ENCODE assay signal across 9 mouse cellular contexts in genomic region chr1:75217893-75218226, GRCm38 (mm10). TPM values are rescaled to one million over a fixed set of nuclear protein-coding genes. Genes with fewer than 3 reads are reported as not detected.
A peak's percentile ranks its signal among the peaks of the same experiment; 100 is the strongest.
DNase-seq lines count a peak whose midpoint lies in the region; ATAC-seq and TF ChIP-seq lines count a peak whose summit lies in the region.
"Had no signal": no experiment of that assay in that cellular context is flagged by ENCODE, and none has a peak within 500 bp of the region (broad histone marks: within the 10 kb centered on the region; RNA-seq: fewer than 3 reads in every experiment).

No protein-coding gene starts in this region.

- peak overlapping the region; percentile 52 to 63; a peak in 3 of 4 replicates for H3K4me3 ChIP-seq in heart, embryonic 14.5 days (ENCODE audit: control insufficient read depth in 1 of 2, insufficient read depth in 1 of 2, low read depth in 1 of 2, low read length in 2 of 2)
- peak overlapping the region; percentile 70 to 97 for H3K4me3 ChIP-seq in ES-E14 (ENCODE audit: insufficient read depth in 1 of 2, low read depth in 1 of 2, low read length in 2 of 2, poor library complexity in 1 of 2, severe bottlenecking in 1 of 2)
- H3K4me3 ChIP-seq in forebrain, embryonic 13.5 days, result peak overlapping the region; percentile 54
- H3K4me3 ChIP-seq in liver, embryonic 16.5 days (ENCODE audit: low read depth, low read length), result peak overlapping the region; percentile 83

- H3K27me3 ChIP-seq in heart, embryonic 14.5 days (ENCODE audit: control insufficient read depth, insufficient read depth, low read length), result peaks cover 29% of the 10 kb centered on the region
- H3K27me3 ChIP-seq in forebrain, embryonic 13.5 days, result peaks cover 73% of the 10 kb centered on the region
- peaks cover 14% of the 10 kb centered on the region for H3K27me3 ChIP-seq in liver, embryonic 16.5 days (ENCODE audit: control insufficient read depth, insufficient read depth, low read depth, low read length)

- no peak overlapping the region for H3K27ac ChIP-seq in heart, embryonic 14.5 days (replicated peaks in 1 of 2; ENCODE audit: control insufficient read depth in 1 of 2, insufficient read depth in 1 of 2, low read depth in 2 of 2, low read length in 2 of 2)
- no peak overlapping the region for H3K27ac ChIP-seq in ES-E14 (ENCODE audit: insufficient read depth, low read depth, low read length, poor library complexity, severe bottlenecking)
- H3K27ac ChIP-seq in forebrain, embryonic 13.5 days, result peak overlapping the region; percentile 20; the same call in 1 of the 2 replicates
- H3K27ac ChIP-seq in liver, embryonic 16.5 days (ENCODE audit: low read length), result peak overlapping the region; percentile 97

- H3K36me3 ChIP-seq in heart, embryonic 14.5 days (ENCODE audit: control insufficient read depth, insufficient read depth, low read length), result peaks cover 34% of the 10 kb centered on the region
- peaks cover 39% of the 10 kb centered on the region for H3K36me3 ChIP-seq in ES-E14 (ENCODE audit: control insufficient read depth, insufficient read depth, low read length, poor library complexity, severe bottlenecking)
- peaks cover 34% of the 10 kb centered on the region for H3K36me3 ChIP-seq in forebrain, embryonic 13.5 days (ENCODE audit: poor library complexity, severe bottlenecking)
- H3K36me3 ChIP-seq in liver, embryonic 16.5 days (ENCODE audit: control insufficient read depth, insufficient read depth), result peaks cover 41% of the 10 kb centered on the region

- H3K9ac ChIP-seq in heart, embryonic 14.5 days (ENCODE audit: low read length), result peak overlapping the region; percentile 77
- H3K9ac ChIP-seq in ES-E14 (ENCODE audit: insufficient read depth, low read depth, low read length, poor library complexity, severe bottlenecking), result peak overlapping the region; percentile 74
- H3K9ac ChIP-seq in forebrain, embryonic 13.5 days, result peak overlapping the region; percentile 65; the same call in 1 of the 2 replicates
- H3K9ac ChIP-seq in liver, embryonic 16.5 days (ENCODE audit: low read depth, low read length), result peak overlapping the region; percentile 87

- no peaks in the 10 kb centered on the region for H3K9me3 ChIP-seq in heart, embryonic 14.5 days (ENCODE audit: control insufficient read depth, low read length)
- H3K9me3 ChIP-seq in ES-E14 (ENCODE audit: control insufficient read depth, insufficient read depth, low read depth, low read length), result no peaks in the 10 kb centered on the region
- H3K9me3 ChIP-seq in forebrain, embryonic 13.5 days (replicated peaks), result no peaks in the 10 kb centered on the region
- no peaks in the 10 kb centered on the region for H3K9me3 ChIP-seq in liver, embryonic 16.5 days (replicated peaks; ENCODE audit: control insufficient read depth, low read length)

- no peak for DNase-seq in heart, postnatal 36 days
- DNase-seq in ES-E14 (ENCODE audit: low read depth, low spot score), result no peak
- DNase-seq in gastrocnemius, adult 18-20 months (ENCODE audit: low spot score), result no peak
- no peak for DNase-seq in layer of hippocampus, adult 9-11 months

- in situ Hi-C loops in ES-E14 (cut with MboI; ENCODE audit: low sequenced_read_pairs in 2 of 2, unreplicated experiment in 2 of 2), result no loop called here

- 3% methylated on average over 6 of the region's 6 CpGs for WGBS in heart, embryonic 14.5 days
- WGBS in forebrain, embryonic 13.5 days, result 5% methylated on average over 6 of the region's 6 CpGs
- 1% methylated on average over 6 of the region's 6 CpGs for WGBS in liver, embryonic 16.5 days (ENCODE audit: insufficient replicate concordance)

- peaks cover 4 to 9% of the 10 kb centered on the region in 2 experiments for H3K4me1 ChIP-seq in heart, embryonic 14.5 days (ENCODE audit: control insufficient read depth in 2 of 2, insufficient read depth in 2 of 2, low read length in 2 of 2)
- H3K4me1 ChIP-seq in ES-E14 (ENCODE audit: control insufficient read depth in 2 of 2, insufficient read depth in 2 of 2, low read length in 2 of 2, poor library complexity in 1 of 2), result peaks cover 13 to 27% of the 10 kb centered on the region in 2 experiments
- H3K4me1 ChIP-seq in forebrain, embryonic 13.5 days, result peaks cover 23% of the 10 kb centered on the region
- H3K4me1 ChIP-seq in liver, embryonic 16.5 days (ENCODE audit: control insufficient read depth, low read depth, low read length), result peaks cover 59% of the 10 kb centered on the region

- intact Hi-C loops in heart, postnatal 36 days (cut with DNase I), result no loop called here

- no peak for ATAC-seq in heart, embryonic 14.5 days (ENCODE audit: insufficient number of reproducible peaks, insufficient read depth, low FRiP score, low read depth)
- ATAC-seq in forebrain, embryonic 13.5 days, result no peak
- no peak for ATAC-seq in liver, embryonic 16.5 days (ENCODE audit: low read depth)
- no peak for ATAC-seq in megakaryocyte progenitor cell, adult 5-6 weeks (replicated peaks; ENCODE audit: poor library complexity)

- H3K4me2 ChIP-seq in heart, embryonic 14.5 days (ENCODE audit: low read length), result peak overlapping the region; percentile 88
- peak overlapping the region; percentile 91 for H3K4me2 ChIP-seq in forebrain, embryonic 13.5 days
- H3K4me2 ChIP-seq in liver, embryonic 16.5 days (ENCODE audit: low read depth, low read length), result peak overlapping the region; percentile 97

TF ChIP-seq in ES-E14, 5 proteins besides CTCF, POLR2A, EP300 and RAD21:
- no peak for TF ChIP-seq ZC3H11A (IDR thresholded peaks at IDR 0.05; ENCODE audit: borderline replicate concordance, low read depth, low read length)
- TF ChIP-seq MAFK (IDR thresholded peaks at IDR 0.05; ENCODE audit: insufficient read depth, low read depth, low read length), result no peak
- TF ChIP-seq HCFC1 (IDR thresholded peaks at IDR 0.05; ENCODE audit: borderline replicate concordance, insufficient read depth, low read length), result no peak

RNA-seq across cellular contexts. Expression of gene Tuba4a, which starts 1.8 kb away (rescaled TPM):
- 24.6 and 34.3 TPM in 2 replicates for polyA plus RNA-seq in heart, embryonic 14.5 days (2014; fragmentation: Nextera tagmentation; extraction: Ambion mirVana)
- total RNA-seq in heart, postnatal 36 days (2021), result 100 to 1,000 TPM; 778 to 837 TPM
- total RNA-seq in ES-E14 (2012; rRNA removed), result 110 and 124 TPM in 2 replicates
- polyA plus RNA-seq in forebrain, embryonic 13.5 days (2015; fragmentation: Nextera tagmentation; extraction: Ambion mirVana), result 15.3 and 16.6 TPM in 2 replicates
- polyA plus RNA-seq in liver, embryonic 16.5 days (2015; fragmentation: Nextera tagmentation; extraction: Ambion mirVana), result 336 and 355 TPM in 2 replicates
- 1,000 to 10,000 TPM; 1,120 to 1,226 TPM for total RNA-seq in gastrocnemius, adult 18-20 months (2021)
- 777 and 847 TPM in 2 replicates for total RNA-seq in megakaryocyte progenitor cell, adult 5-6 weeks (2015)
- 369 and 385 TPM in 2 replicates for total RNA-seq in megakaryocyte progenitor cell, adult 5-6 weeks (2017)

RNA-seq across cellular contexts. Expression of gene Stk16, which starts 7.2 kb away (rescaled TPM):
- polyA plus RNA-seq in heart, embryonic 14.5 days (2014; fragmentation: Nextera tagmentation; extraction: Ambion mirVana), result 81.9 and 86.2 TPM in 2 replicates
- 10 to 100 TPM; 38.1 to 41.0 TPM for total RNA-seq in heart, postnatal 36 days (2021)
- total RNA-seq in ES-E14 (2012; rRNA removed), result 63.6 and 103 TPM in 2 replicates
- 143 and 157 TPM in 2 replicates for polyA plus RNA-seq in forebrain, embryonic 13.5 days (2015; fragmentation: Nextera tagmentation; extraction: Ambion mirVana)
- polyA plus RNA-seq in liver, embryonic 16.5 days (2015; fragmentation: Nextera tagmentation; extraction: Ambion mirVana), result 73.3 and 73.4 TPM in 2 replicates
- total RNA-seq in gastrocnemius, adult 18-20 months (2021), result 10 to 100 TPM; 18.7 to 23.3 TPM
- 208 and 214 TPM in 2 replicates for total RNA-seq in megakaryocyte progenitor cell, adult 5-6 weeks (2015)
- 135 and 187 TPM in 2 replicates for total RNA-seq in megakaryocyte progenitor cell, adult 5-6 weeks (2017)

RNA-seq across cellular contexts. Expression of gene Glb1l, which starts 7.2 kb away (rescaled TPM):
- polyA plus RNA-seq in heart, embryonic 14.5 days (2014; fragmentation: Nextera tagmentation; extraction: Ambion mirVana), result 7.2 and 8.4 TPM in 2 replicates
- 1 to 10 TPM; 2.5 to 4.0 TPM for total RNA-seq in heart, postnatal 36 days (2021)
- total RNA-seq in ES-E14 (2012; rRNA removed), result 5.8 and 7.6 TPM in 2 replicates
- polyA plus RNA-seq in forebrain, embryonic 13.5 days (2015; fragmentation: Nextera tagmentation; extraction: Ambion mirVana), result 14.6 and 21.1 TPM in 2 replicates
- 3.7 and 3.9 TPM in 2 replicates for polyA plus RNA-seq in liver, embryonic 16.5 days (2015; fragmentation: Nextera tagmentation; extraction: Ambion mirVana)
- total RNA-seq in gastrocnemius, adult 18-20 months (2021), result 1 to 10 TPM in 1 of 2 experiments, under 1 TPM in 1; 0.88 to 1.5 TPM
- total RNA-seq in megakaryocyte progenitor cell, adult 5-6 weeks (2015), result 24.2 and 31.9 TPM in 2 replicates
- total RNA-seq in megakaryocyte progenitor cell, adult 5-6 weeks (2017), result 12.3 and 13.7 TPM in 2 replicates

RNA-seq across cellular contexts. Expression of gene A630095N17Rik, which starts 14.0 kb away (rescaled TPM):
- polyA plus RNA-seq in heart, embryonic 14.5 days (2014; fragmentation: Nextera tagmentation; extraction: Ambion mirVana), result not detected in 2 replicates
- total RNA-seq in heart, postnatal 36 days (2021), result not detected
- not detected in 2 replicates for total RNA-seq in ES-E14 (2012; rRNA removed)
- polyA plus RNA-seq in forebrain, embryonic 13.5 days (2015; fragmentation: Nextera tagmentation; extraction: Ambion mirVana), result not detected in 2 replicates
- polyA plus RNA-seq in liver, embryonic 16.5 days (2015; fragmentation: Nextera tagmentation; extraction: Ambion mirVana), result 0.25 TPM in 1 of 2 replicates, not detected in the other
- not detected for total RNA-seq in gastrocnemius, adult 18-20 months (2021)
- total RNA-seq in megakaryocyte progenitor cell, adult 5-6 weeks (2015), result 0.56 and 1.2 TPM in 2 replicates
- total RNA-seq in megakaryocyte progenitor cell, adult 5-6 weeks (2017), result 1.2 TPM in 1 of 2 replicates, not detected in the other
- total RNA-seq: left cerebral cortex, adult 18-20 months had no signal

RNA-seq across cellular contexts. Expression of gene Dnajb2, which starts 18.3 kb away (rescaled TPM):
- 16.9 and 17.8 TPM in 2 replicates for polyA plus RNA-seq in heart, embryonic 14.5 days (2014; fragmentation: Nextera tagmentation; extraction: Ambion mirVana)
- 100 to 1,000 TPM; 104 to 112 TPM for total RNA-seq in heart, postnatal 36 days (2021)
- total RNA-seq in ES-E14 (2012; rRNA removed), result 15.8 and 17.7 TPM in 2 replicates
- 40.0 and 41.7 TPM in 2 replicates for polyA plus RNA-seq in forebrain, embryonic 13.5 days (2015; fragmentation: Nextera tagmentation; extraction: Ambion mirVana)
- polyA plus RNA-seq in liver, embryonic 16.5 days (2015; fragmentation: Nextera tagmentation; extraction: Ambion mirVana), result 33.8 and 33.9 TPM in 2 replicates
- 10 to 100 TPM; 74.2 to 86.4 TPM for total RNA-seq in gastrocnemius, adult 18-20 months (2021)
- total RNA-seq in megakaryocyte progenitor cell, adult 5-6 weeks (2015), result 1.3 and 1.8 TPM in 2 replicates
- 1.9 and 6.4 TPM in 2 replicates for total RNA-seq in megakaryocyte progenitor cell, adult 5-6 weeks (2017)

Comparison
In these comparisons a context has a peak if more than half of its experiments do, and no peak if none do; other contexts are left out.
1. H3K27ac ChIP-seq: peak in forebrain, embryonic 13.5 days (single experiment) and liver, embryonic 16.5 days (single experiment); none in heart, embryonic 14.5 days (0 of 2) and ES-E14 (single experiment).
2. Peak in every context shown above with its lines, with median percentiles within 50 percentile points of each other: H3K4me2 ChIP-seq, H3K4me3 ChIP-seq and H3K9ac ChIP-seq.